Mouse (Mus musculus) testis, adult 2 months (tissue): ENCODE measurements at regions not wholly inside any gene's neighbourhood (a gene's known extent, or its start where the extent isn't known, plus 50 kb on each side); places are given as distances from the start of the nearest gene placed in this dataset.

Source experiments
- H3K27ac ChIP-seq: fragments of 200-500 bp; 2 replicates; pipeline ENCODE4 v1.5.1; 2012; ENCODE audit warnings: low read depth, low read length; ENCODE audit not compliant: control insufficient read depth, insufficient read depth
- H3K27me3 ChIP-seq: fragments of 200-500 bp; 2 replicates; pipeline ENCODE4 v1.6.1; 2012; ENCODE audit warnings: mild to moderate bottlenecking, low read length, moderate library complexity; ENCODE audit not compliant: control insufficient read depth, insufficient read depth
- H3K36me3 ChIP-seq: fragments of 200-500 bp; 2 replicates; pipeline ENCODE4 v1.6.1; 2012; ENCODE audit warnings: mild to moderate bottlenecking, low read length; ENCODE audit not compliant: control insufficient read depth, insufficient read depth
- H3K4me1 ChIP-seq: fragments of 200-500 bp; 2 replicates; pipeline ENCODE4 v1.6.1; 2012; ENCODE audit warnings: low read length; ENCODE audit not compliant: control insufficient read depth, insufficient read depth
- H3K4me3 ChIP-seq: fragments of 200-500 bp; 2 replicates; pipeline ENCODE4 v1.5.1; 2012; ENCODE audit warnings: low read depth, mild to moderate bottlenecking, low read length, moderate library complexity, mixed read lengths; ENCODE audit not compliant: control insufficient read depth
- CTCF ChIP-seq: fragments of 200-500 bp; IDR thresholded peaks from 2 replicates; pipeline ENCODE4 v1.5.1; 2012; ENCODE audit warnings: low read depth, mild to moderate bottlenecking, inconsistent platforms, low read length, moderate library complexity; ENCODE audit not compliant: control insufficient read depth, insufficient read depth, insufficient replicate concordance
- POLR2A ChIP-seq: fragments of 200-500 bp; IDR thresholded peaks from 2 replicates; pipeline ENCODE4 v1.6.1; 2012; ENCODE audit warnings: low read depth, mild to moderate bottlenecking, inconsistent platforms, low read length, moderate library complexity; ENCODE audit not compliant: control insufficient read depth

DNA sequence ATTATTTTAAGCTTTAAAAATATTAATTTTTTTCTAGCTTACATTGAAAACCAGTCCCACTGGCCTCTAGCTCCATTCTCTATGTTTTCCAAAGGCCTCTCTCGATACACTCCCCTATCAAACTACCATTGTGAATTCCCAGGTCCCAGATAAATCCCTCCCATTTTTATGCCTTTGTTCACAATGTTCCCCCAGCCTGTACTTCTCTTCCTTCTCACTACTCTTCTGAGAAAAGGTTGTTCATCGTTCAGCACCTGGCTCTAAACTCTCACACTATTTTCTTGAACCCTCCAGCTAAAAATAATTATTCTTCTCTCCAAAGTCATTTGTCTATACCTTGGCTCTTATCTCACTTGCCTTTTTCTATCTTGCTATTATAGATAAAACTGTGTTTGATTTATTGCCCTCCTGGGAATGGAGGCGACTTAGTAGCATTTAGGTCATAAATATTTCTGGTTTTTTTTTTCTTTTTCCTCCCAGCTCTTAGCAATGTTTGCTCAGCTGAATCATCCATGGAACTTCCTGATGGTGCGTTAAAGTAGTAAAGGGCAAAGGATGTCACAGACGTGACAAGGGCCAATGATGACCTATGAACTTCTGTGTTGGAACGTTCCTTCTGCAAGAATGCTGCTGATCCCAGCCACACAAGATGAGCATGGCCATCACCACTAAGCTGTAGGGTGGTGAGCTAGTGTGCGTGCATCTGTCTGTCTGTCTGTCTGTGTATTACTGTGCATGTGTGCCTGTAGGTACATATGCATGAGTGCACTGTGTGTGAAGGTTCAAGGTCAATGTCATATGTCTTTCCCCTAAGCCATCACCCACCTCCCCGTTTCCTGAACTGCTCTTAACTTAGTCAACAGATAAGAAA lies 384.5 kb upstream of the Rgma start:
- no peak for TF ChIP-seq CTCF
- no peak for TF ChIP-seq POLR2A
- Histone ChIP-seq H3K4me1 (no peaks in the 10 kb centered on the region), H3K27me3 (no peaks in the 10 kb centered on the region), H3K27ac (no peak overlapping the region), H3K36me3 (no peaks in the 10 kb centered on the region), H3K4me3 (no peak overlapping the region)

GRCm38 (mm10) chr7:72998374-72998773 lies 376.9 kb upstream of the Rgma start:
- TF ChIP-seq CTCF (no peak), POLR2A (no peak)
- no peaks in the 10 kb centered on the region for H3K4me1 ChIP-seq
- H3K4me3 ChIP-seq: no peak overlapping the region
- H3K36me3 ChIP-seq: no peaks in the 10 kb centered on the region
- no peaks in the 10 kb centered on the region for H3K27me3 ChIP-seq
- no peak overlapping the region for H3K27ac ChIP-seq

DNA sequence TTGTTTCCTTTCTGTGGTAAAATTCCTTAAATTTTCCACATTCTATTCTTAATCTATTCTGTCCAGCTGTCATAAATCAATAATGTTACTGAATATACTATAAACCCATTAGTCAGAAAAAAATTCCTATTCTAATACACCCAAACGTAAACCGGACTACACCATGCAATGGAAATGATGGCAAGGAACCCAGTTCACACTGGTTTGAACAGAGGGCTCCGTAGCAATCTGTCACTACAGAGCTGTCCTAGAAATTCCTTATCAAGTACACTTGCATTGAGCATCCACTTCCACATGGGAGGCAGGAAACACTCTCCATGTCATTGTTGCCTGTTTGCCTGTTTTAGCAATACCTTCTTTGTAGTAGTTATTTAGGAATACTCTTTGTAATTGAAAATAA lies 356.2 kb upstream of the Rgma start:
- TF ChIP-seq CTCF (no peak), POLR2A (no peak)
- H3K4me3 ChIP-seq: no peak overlapping the region

DNA sequence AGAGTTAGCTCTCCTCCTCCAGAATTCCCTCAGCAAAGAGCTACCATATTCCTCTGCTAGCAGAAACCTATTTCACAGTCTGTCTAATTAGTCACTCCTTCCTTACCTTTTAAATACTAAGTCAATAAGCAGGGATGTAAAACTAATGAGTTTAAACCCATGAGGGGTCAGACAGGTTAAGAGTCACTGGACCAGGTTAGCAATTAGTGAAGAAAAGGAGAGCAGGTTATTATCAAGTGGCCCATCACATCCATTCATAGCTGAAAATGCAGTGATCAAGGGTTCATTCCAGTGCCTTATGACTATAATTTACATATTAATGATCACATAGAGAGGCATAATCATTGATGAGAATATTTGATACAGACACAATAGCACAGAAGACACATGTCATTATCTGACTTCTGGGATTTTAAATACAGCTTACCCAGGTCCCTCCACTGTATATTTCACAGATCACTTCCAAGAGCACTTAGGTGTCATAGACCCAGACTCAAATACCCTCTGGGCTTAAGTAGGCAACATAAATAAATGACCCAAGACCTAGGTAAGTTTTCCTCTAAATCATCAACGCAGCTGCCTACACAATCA lies 355.4 kb upstream of the Rgma start:
- Histone ChIP-seq H3K4me1 (no peaks in the 10 kb centered on the region), H3K4me3 (no peak overlapping the region), H3K27me3 (no peaks in the 10 kb centered on the region), H3K27ac (no peak overlapping the region), H3K36me3 (no peaks in the 10 kb centered on the region)
- TF ChIP-seq POLR2A (no peak), CTCF (no peak)

More for the DNA sequence above, 356.2 kb upstream of the Rgma start:
- Histone ChIP-seq H3K27ac (no peak overlapping the region), H3K27me3 (no peaks in the 10 kb centered on the region), H3K4me1 (no peaks in the 10 kb centered on the region), H3K36me3 (no peaks in the 10 kb centered on the region)

DNA sequence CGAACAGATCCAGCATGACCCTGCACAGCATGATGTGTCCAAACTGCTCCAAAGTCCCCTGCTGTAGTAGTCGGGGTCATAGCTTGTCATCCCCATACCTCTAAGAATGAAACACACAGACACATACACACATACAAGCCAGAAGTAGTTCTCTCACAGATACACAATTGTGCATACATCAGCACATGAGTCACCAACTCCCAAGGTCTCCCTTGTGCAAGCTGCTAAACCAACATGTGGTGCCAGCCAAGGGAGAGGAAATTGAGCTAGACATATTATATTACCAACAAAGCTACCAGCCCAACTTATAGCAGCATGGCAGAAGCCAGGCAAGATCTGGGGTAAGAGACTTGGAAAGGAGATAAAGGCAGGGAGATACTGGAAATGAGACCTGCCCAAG lies 353.5 kb upstream of the Rgma start:
- Histone ChIP-seq H3K36me3 (no peaks in the 10 kb centered on the region), H3K4me1 (no peaks in the 10 kb centered on the region), H3K27ac (no peak overlapping the region), H3K27me3 (no peaks in the 10 kb centered on the region), H3K4me3 (no peak overlapping the region)
- TF ChIP-seq CTCF (no peak), POLR2A (no peak)

DNA sequence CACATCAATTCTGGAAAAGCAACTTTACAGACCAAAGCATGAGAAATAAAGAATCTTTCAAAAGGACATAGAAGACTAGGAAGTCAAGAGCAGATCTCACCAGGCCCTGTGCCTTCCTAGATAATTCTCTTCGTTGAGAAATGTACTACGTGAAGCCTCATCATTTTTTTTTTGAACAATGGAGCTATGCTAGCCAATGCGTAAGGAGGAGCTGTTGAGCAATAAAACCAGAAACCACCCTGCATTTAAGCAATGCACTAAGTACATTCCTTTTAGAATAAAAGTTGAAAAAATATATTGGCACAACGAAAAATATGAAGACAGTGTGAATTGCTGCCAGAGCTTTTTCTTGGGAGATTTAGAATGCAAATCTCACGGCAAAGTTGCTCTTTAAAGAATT lies 349.7 kb upstream of the Rgma start:
- H3K27ac ChIP-seq: no peak overlapping the region
- no peaks in the 10 kb centered on the region for H3K4me1 ChIP-seq
- no peak overlapping the region for H3K4me3 ChIP-seq
- H3K27me3 ChIP-seq: no peaks in the 10 kb centered on the region
- H3K36me3 ChIP-seq: no peaks in the 10 kb centered on the region
- TF ChIP-seq CTCF: no peak
- TF ChIP-seq POLR2A: no peak

GRCm38 (mm10) chr7:73028952-73029351 lies 346.4 kb upstream of the Rgma start:
- Histone ChIP-seq H3K36me3 (no peaks in the 10 kb centered on the region), H3K27me3 (no peaks in the 10 kb centered on the region), H3K4me3 (no peak overlapping the region), H3K27ac (no peak overlapping the region), H3K4me1 (peaks cover 5% of the 10 kb centered on the region; the same call in 1 of the 2 replicates)
- TF ChIP-seq POLR2A (no peak), CTCF (no peak)
